Mouse (Mus musculus): ENCODE data around the gene Pdzd2.

- TF ChIP-seq CTCF (IDR thresholded peaks at IDR 0.05; ENCODE audit: extremely low read depth, insufficient read depth, low read length) (no peak), POLR2A (IDR thresholded peaks at IDR 0.05; ENCODE audit: extremely low read depth, insufficient read depth, low read length) (no peak)
These were observed 305.7 kb downstream of the Pdzd2 start for GRCm38 (mm10) chr15:12433893-12434599.
